Mouse (Mus musculus): Measurements from ENCODE around the gene Sipa1l2. TPM values are rescaled to one million over a fixed set of nuclear protein-coding genes. Genes with fewer than 3 reads are reported as not detected.
A peak's percentile ranks its signal among the peaks of the same experiment; 100 is the strongest.
"Not testable (repeated sequence)": the region's sequence is repeated elsewhere in the genome, so short reads cannot be mapped to it uniquely, and the experiment has no call there.

The Sipa1l2 gene
- polyA plus RNA-seq, 1 experiment from 2014 or later: 23.3 TPM

GRCm38 (mm10) chr8:125526582-125526981 is 43.0 kb downstream of the Sipa1l2 start:
- ATAC-seq (replicated peaks; ENCODE audit: low FRiP score): no peak
- 38% methylated on average over 7 of the region's 7 CpGs for WGBS
- DNase-seq (ENCODE audit: low spot score): no peak
- H3K4me2 ChIP-seq (ENCODE audit: low read depth, low read length, severe bottlenecking): no peak overlapping the region
- no peak overlapping the region for H3K27ac ChIP-seq (ENCODE audit: low read depth, low read length)
- H3K36me3 ChIP-seq (ENCODE audit: control insufficient read depth, insufficient read depth, low read length): no peaks in the 10 kb centered on the region
- H3K4me3 ChIP-seq (ENCODE audit: low read depth, low read length): no peak overlapping the region
- no peak overlapping the region for H3K9ac ChIP-seq (ENCODE audit: low read length)
- H3K4me1 ChIP-seq (replicated peaks; ENCODE audit: control insufficient read depth, insufficient read depth, low read length): peaks cover 48% of the 10 kb centered on the region
- no peaks in the 10 kb centered on the region for H3K9me3 ChIP-seq (ENCODE audit: control insufficient read depth, low read length)
- H3K27me3 ChIP-seq (ENCODE audit: control insufficient read depth, insufficient read depth, low read length): no peaks in the 10 kb centered on the region

- Histone ChIP-seq H3K4me1 (replicated peaks; ENCODE audit: control insufficient read depth, insufficient read depth, low read length) (peaks cover 34% of the 10 kb centered on the region), H3K4me3 (ENCODE audit: low read depth, low read length) (no peak overlapping the region), H3K9me3 (ENCODE audit: control insufficient read depth, low read length) (no peaks in the 10 kb centered on the region), H3K9ac (ENCODE audit: low read length) (no peak overlapping the region), H3K36me3 (ENCODE audit: control insufficient read depth, insufficient read depth, low read length) (no peaks in the 10 kb centered on the region), H3K27ac (ENCODE audit: low read depth, low read length) (no peak overlapping the region), H3K27me3 (ENCODE audit: control insufficient read depth, insufficient read depth, low read length) (no peaks in the 10 kb centered on the region), H3K4me2 (ENCODE audit: low read depth, low read length, severe bottlenecking) (no peak overlapping the region)
- DNase-seq (ENCODE audit: low spot score) (no peak), ATAC-seq (replicated peaks; ENCODE audit: low FRiP score) (no peak)
- WGBS: 83% methylated on average over 2 of the region's 2 CpGs
Measured at GRCm38 (mm10) chr8:125524479-125524878, 45.1 kb downstream of the Sipa1l2 start.

GRCm38 (mm10) chr8:125523213-125523612 is 46.4 kb downstream of the Sipa1l2 start:
- Histone ChIP-seq H3K4me2 (ENCODE audit: low read depth, low read length, severe bottlenecking) (no peak overlapping the region), H3K9me3 (ENCODE audit: control insufficient read depth, low read length) (no peaks in the 10 kb centered on the region), H3K27me3 (ENCODE audit: control insufficient read depth, insufficient read depth, low read length) (no peaks in the 10 kb centered on the region), H3K36me3 (ENCODE audit: control insufficient read depth, insufficient read depth, low read length) (no peaks in the 10 kb centered on the region), H3K4me3 (ENCODE audit: low read depth, low read length) (no peak overlapping the region), H3K27ac (ENCODE audit: low read depth, low read length) (no peak overlapping the region), H3K4me1 (replicated peaks; ENCODE audit: control insufficient read depth, insufficient read depth, low read length) (peaks cover 24% of the 10 kb centered on the region), H3K9ac (ENCODE audit: low read length) (no peak overlapping the region)
- ATAC-seq (replicated peaks; ENCODE audit: low FRiP score) (no peak), DNase-seq (ENCODE audit: low spot score) (no peak)
- WGBS: 42% methylated on average over 5 of the region's 5 CpGs

GRCm38 (mm10) chr8:125522151-125522550 is 47.5 kb downstream of the Sipa1l2 start:
- no peak for ATAC-seq (replicated peaks; ENCODE audit: low FRiP score)
- Histone ChIP-seq H3K4me2 (ENCODE audit: low read depth, low read length, severe bottlenecking) (no peak overlapping the region), H3K4me3 (ENCODE audit: low read depth, low read length) (no peak overlapping the region), H3K36me3 (ENCODE audit: control insufficient read depth, insufficient read depth, low read length) (no peaks in the 10 kb centered on the region), H3K27ac (ENCODE audit: low read depth, low read length) (no peak overlapping the region), H3K9ac (ENCODE audit: low read length) (no peak overlapping the region), H3K4me1 (replicated peaks; ENCODE audit: control insufficient read depth, insufficient read depth, low read length) (peaks cover 19% of the 10 kb centered on the region), H3K9me3 (ENCODE audit: control insufficient read depth, low read length) (no peaks in the 10 kb centered on the region), H3K27me3 (ENCODE audit: control insufficient read depth, insufficient read depth, low read length) (no peaks in the 10 kb centered on the region)
- 47% methylated on average over 6 of the region's 6 CpGs for WGBS
- no peak for DNase-seq (ENCODE audit: low spot score)

GRCm38 (mm10) chr8:125521087-125521486 is 48.5 kb downstream of the Sipa1l2 start:
- peaks cover 9% of the 10 kb centered on the region for H3K4me1 ChIP-seq (replicated peaks; ENCODE audit: control insufficient read depth, insufficient read depth, low read length)
- no peak overlapping the region for H3K9ac ChIP-seq (ENCODE audit: low read length)
- no peaks in the 10 kb centered on the region for H3K9me3 ChIP-seq (ENCODE audit: control insufficient read depth, low read length)
- H3K4me3 ChIP-seq (ENCODE audit: low read depth, low read length): no peak overlapping the region
- ATAC-seq (replicated peaks; ENCODE audit: low FRiP score) (no peak), DNase-seq (ENCODE audit: low spot score) (no peak)
- no peak overlapping the region for H3K4me2 ChIP-seq (ENCODE audit: low read depth, low read length, severe bottlenecking)
- H3K36me3 ChIP-seq (ENCODE audit: control insufficient read depth, insufficient read depth, low read length): no peaks in the 10 kb centered on the region
- H3K27ac ChIP-seq (ENCODE audit: low read depth, low read length): no peak overlapping the region
- no peaks in the 10 kb centered on the region for H3K27me3 ChIP-seq (ENCODE audit: control insufficient read depth, insufficient read depth, low read length)
- 66% methylated on average over 7 of the region's 7 CpGs for WGBS

GRCm38 (mm10) chr8:125520308-125520707 is 49.3 kb downstream of the Sipa1l2 start:
- not testable (repeated sequence) for H3K27ac ChIP-seq (ENCODE audit: low read depth, low read length); ATAC-seq (replicated peaks; ENCODE audit: low FRiP score); H3K36me3 ChIP-seq (ENCODE audit: control insufficient read depth, insufficient read depth, low read length); H3K27me3 ChIP-seq (ENCODE audit: control insufficient read depth, insufficient read depth, low read length); H3K4me2 ChIP-seq (ENCODE audit: low read depth, low read length, severe bottlenecking); H3K4me1 ChIP-seq (replicated peaks; ENCODE audit: control insufficient read depth, insufficient read depth, low read length); H3K9me3 ChIP-seq (ENCODE audit: control insufficient read depth, low read length); H3K4me3 ChIP-seq (ENCODE audit: low read depth, low read length); H3K9ac ChIP-seq (ENCODE audit: low read length); DNase-seq (ENCODE audit: low spot score)
- 45% methylated on average over 2 of the region's 2 CpGs for WGBS

GRCm38 (mm10) chr8:125518951-125519350 is 50.7 kb downstream of the Sipa1l2 start:
- Histone ChIP-seq H3K27ac (ENCODE audit: low read depth, low read length) (no peak overlapping the region), H3K9me3 (ENCODE audit: control insufficient read depth, low read length) (no peaks in the 10 kb centered on the region), H3K9ac (ENCODE audit: low read length) (no peak overlapping the region), H3K36me3 (ENCODE audit: control insufficient read depth, insufficient read depth, low read length) (no peaks in the 10 kb centered on the region), H3K4me3 (ENCODE audit: low read depth, low read length) (no peak overlapping the region), H3K27me3 (ENCODE audit: control insufficient read depth, insufficient read depth, low read length) (no peaks in the 10 kb centered on the region), H3K4me1 (replicated peaks; ENCODE audit: control insufficient read depth, insufficient read depth, low read length) (peaks cover 7% of the 10 kb centered on the region; the same call in 1 of the 2 replicates), H3K4me2 (ENCODE audit: low read depth, low read length, severe bottlenecking) (no peak overlapping the region)
- 84% methylated on average over 4 of the region's 4 CpGs for WGBS
- no peak for DNase-seq (ENCODE audit: low spot score)
- ATAC-seq (replicated peaks; ENCODE audit: low FRiP score): no peak

- no peak for ATAC-seq (replicated peaks; ENCODE audit: low FRiP score)
- H3K4me1 ChIP-seq (replicated peaks; ENCODE audit: control insufficient read depth, insufficient read depth, low read length): peaks cover 10% of the 10 kb centered on the region
Measured at GRCm38 (mm10) chr8:125518301-125518700, 51.3 kb downstream of the Sipa1l2 start.

GRCm38 (mm10) chr8:125517397-125517796 is 52.2 kb downstream of the Sipa1l2 start:
- Histone ChIP-seq H3K4me1 (replicated peaks; ENCODE audit: control insufficient read depth, insufficient read depth, low read length) (peaks cover 11% of the 10 kb centered on the region), H3K4me3 (ENCODE audit: low read depth, low read length) (no peak overlapping the region), H3K36me3 (ENCODE audit: control insufficient read depth, insufficient read depth, low read length) (no peaks in the 10 kb centered on the region), H3K9ac (ENCODE audit: low read length) (no peak overlapping the region), H3K4me2 (ENCODE audit: low read depth, low read length, severe bottlenecking) (no peak overlapping the region), H3K9me3 (ENCODE audit: control insufficient read depth, low read length) (no peaks in the 10 kb centered on the region), H3K27me3 (ENCODE audit: control insufficient read depth, insufficient read depth, low read length) (no peaks in the 10 kb centered on the region), H3K27ac (ENCODE audit: low read depth, low read length) (0 out of 2 replicates have a peak overlapping the region, but pooled peaks have one; percentile 1)
- ATAC-seq (replicated peaks; ENCODE audit: low FRiP score) (no peak), DNase-seq (ENCODE audit: low spot score) (no peak)
- WGBS: 68% methylated on average over 8 of the region's 8 CpGs

More at GRCm38 (mm10) chr8:125518301-125518700, 51.3 kb downstream of the Sipa1l2 start:
- H3K36me3 ChIP-seq (ENCODE audit: control insufficient read depth, insufficient read depth, low read length): no peaks in the 10 kb centered on the region
- no peak overlapping the region for H3K4me3 ChIP-seq (ENCODE audit: low read depth, low read length)
- H3K9ac ChIP-seq (ENCODE audit: low read length): no peak overlapping the region
- H3K27me3 ChIP-seq (ENCODE audit: control insufficient read depth, insufficient read depth, low read length): no peaks in the 10 kb centered on the region
- H3K4me2 ChIP-seq (ENCODE audit: low read depth, low read length, severe bottlenecking): no peak overlapping the region
- no peak overlapping the region for H3K27ac ChIP-seq (ENCODE audit: low read depth, low read length)
- no peak for DNase-seq (ENCODE audit: low spot score)
- 90% methylated on average over 6 of the region's 6 CpGs for WGBS
- no peaks in the 10 kb centered on the region for H3K9me3 ChIP-seq (ENCODE audit: control insufficient read depth, low read length)

All from forebrain, embryonic 11.5 days (tissue).